Mouse (Mus musculus) embryonic facial prominence, embryonic 15.5 days (tissue): ENCODE measurements at regions not wholly inside any gene's neighbourhood (a gene's known extent, or its start where the extent isn't known, plus 50 kb on each side); places are given as distances from the start of the nearest gene placed in this dataset.
A peak's percentile ranks its signal among the peaks of the same experiment; 100 is the strongest.

ENCODE experiments used
- ATAC-seq: fragments of 200-750 bp; cut with Nextera tagmentation; 2 replicates; pipeline ENCODE4 v1.8.0; 2017; ENCODE audit warnings: low read depth, moderate TSS enrichment; ENCODE audit not compliant: insufficient number of reproducible peaks, low FRiP score, low TSS enrichment
- H3K27ac ChIP-seq: fragments of 300-500 bp; sonication (generic); replicated peaks from 2 replicates; pipeline ENCODE4 v1.5.1; 2015; ENCODE audit warnings: mild to moderate bottlenecking, inconsistent platforms
- H3K27me3 ChIP-seq: fragments of 300-500 bp; sonication (generic); 2 replicates; pipeline ENCODE4 v1.6.1; 2015; ENCODE audit warnings: inconsistent platforms
- H3K36me3 ChIP-seq: fragments of 300-500 bp; sonication (generic); 2 replicates; pipeline ENCODE4 v1.6.1; 2015; ENCODE audit warnings: mild to moderate bottlenecking, inconsistent platforms
- H3K4me1 ChIP-seq: fragments of 300-500 bp; sonication (generic); 2 replicates; pipeline ENCODE4 v1.6.1; 2015; ENCODE audit warnings: inconsistent platforms
- H3K4me2 ChIP-seq: fragments of 300-500 bp; sonication (generic); replicated peaks from 2 replicates; pipeline ENCODE4 v1.6.1; 2015; ENCODE audit warnings: mild to moderate bottlenecking, inconsistent platforms
- H3K4me3 ChIP-seq: fragments of 300-500 bp; sonication (generic); replicated peaks from 2 replicates; pipeline ENCODE4 v1.5.1; 2015; ENCODE audit warnings: mild to moderate bottlenecking, inconsistent platforms
- H3K9ac ChIP-seq: fragments of 300-500 bp; sonication (generic); 2 replicates; pipeline ENCODE4 v1.6.1; 2015; ENCODE audit warnings: inconsistent platforms
- H3K9me3 ChIP-seq: fragments of 300-500 bp; sonication (generic); replicated peaks from 2 replicates; pipeline ENCODE4 v1.6.1; 2016; ENCODE audit warnings: inconsistent platforms
- WGBS: fragments of 180-500 bp; shearing (Covaris S2); methylation state at CpG from one replicate; pipeline ENCODE4 v1.1.7; 2015; 5-methylcytosine and 5-hydroxymethylcytosine counted together

GRCm38 (mm10) chr15:85669652-85670175, 65.1 kb upstream of the Ppara start:
- peak; percentile 3; the same call in 1 of the 2 replicates for ATAC-seq
- Histone ChIP-seq H3K4me2 (peak overlapping the region; percentile 81), H3K9me3 (no peaks in the 10 kb centered on the region), H3K4me1 (peaks cover 40% of the 10 kb centered on the region), H3K27ac (peak overlapping the region; percentile 98), H3K4me3 (peak overlapping the region; percentile 93), H3K36me3 (peaks cover 5% of the 10 kb centered on the region; the same call in 1 of the 2 replicates), H3K27me3 (no peaks in the 10 kb centered on the region), H3K9ac (peak overlapping the region; percentile 99)
- WGBS: 13% methylated on average over 15 of the region's 15 CpGs

GRCm38 (mm10) chr15:85670176-85670788, 64.5 kb upstream of the Ppara start:
- Histone ChIP-seq H3K4me2 (peak overlapping the region; percentile 81), H3K4me1 (peaks cover 43% of the 10 kb centered on the region), H3K9ac (peak overlapping the region; percentile 99), H3K27ac (peak overlapping the region; percentile 98), H3K9me3 (no peaks in the 10 kb centered on the region), H3K27me3 (no peaks in the 10 kb centered on the region), H3K36me3 (peaks cover 5% of the 10 kb centered on the region; the same call in 1 of the 2 replicates), H3K4me3 (peak overlapping the region; percentile 93)
- peak; percentile 78 for ATAC-seq
- under 1% methylated on average over 53 of the region's 64 CpGs for WGBS

GRCm38 (mm10) chr15:85670789-85671700, 63.7 kb upstream of the Ppara start:
- Histone ChIP-seq H3K9me3 (no peaks in the 10 kb centered on the region), H3K27me3 (no peaks in the 10 kb centered on the region), H3K9ac (peak overlapping the region; percentile 99)

GRCm38 (mm10) chr15:85671701-85672191, 63.0 kb upstream of the Ppara start:
- Histone ChIP-seq H3K4me1 (peaks cover 56% of the 10 kb centered on the region), H3K27ac (peak overlapping the region; percentile 98), H3K27me3 (no peaks in the 10 kb centered on the region), H3K4me2 (peak overlapping the region; percentile 81), H3K9ac (peak overlapping the region; percentile 99), H3K36me3 (peaks cover 5% of the 10 kb centered on the region; the same call in 1 of the 2 replicates), H3K9me3 (no peaks in the 10 kb centered on the region), H3K4me3 (peak overlapping the region; percentile 93)
- WGBS: under 1% methylated on average over 50 of the region's 50 CpGs
- ATAC-seq: no peak

More at GRCm38 (mm10) chr15:85670789-85671700, 63.7 kb upstream of the Ppara start:
- peaks cover 5% of the 10 kb centered on the region; the same call in 1 of the 2 replicates for H3K36me3 ChIP-seq
- H3K4me1 ChIP-seq: peaks cover 49% of the 10 kb centered on the region
- H3K4me3 ChIP-seq: peak overlapping the region; percentile 93
- under 1% methylated on average over 72 of the region's 141 CpGs for WGBS
- peak overlapping the region; percentile 98 for H3K27ac ChIP-seq
- peak overlapping the region; percentile 81 for H3K4me2 ChIP-seq
- ATAC-seq: peak; percentile 84

GRCm38 (mm10) chr15:85672376-85672775, 62.4 kb upstream of the Ppara start:
- no peaks in the 10 kb centered on the region for H3K9me3 ChIP-seq
- peaks cover 8% of the 10 kb centered on the region; the same call in 1 of the 2 replicates for H3K36me3 ChIP-seq
- H3K27ac ChIP-seq: peak overlapping the region; percentile 98; the same call in 1 of the 2 replicates
- peak overlapping the region; percentile 93 for H3K4me3 ChIP-seq
- no peak for ATAC-seq
- H3K4me2 ChIP-seq: peak overlapping the region; percentile 81
- H3K4me1 ChIP-seq: peaks cover 59% of the 10 kb centered on the region
- no peaks in the 10 kb centered on the region for H3K27me3 ChIP-seq
- WGBS: 49% methylated on average over 3 of the region's 3 CpGs
- H3K9ac ChIP-seq: peak overlapping the region; percentile 99

- H3K4me3 ChIP-seq: peak overlapping the region; percentile 93
- no peak overlapping the region; the same call in 1 of the 2 replicates for H3K27ac ChIP-seq
- 49% methylated on average over 3 of the region's 3 CpGs for WGBS
- H3K36me3 ChIP-seq: peaks cover 8% of the 10 kb centered on the region; the same call in 1 of the 2 replicates
- peaks cover 59% of the 10 kb centered on the region for H3K4me1 ChIP-seq
- no peaks in the 10 kb centered on the region for H3K9me3 ChIP-seq
- ATAC-seq: no peak
- peak overlapping the region; percentile 99; the same call in 1 of the 2 replicates for H3K9ac ChIP-seq
- no peaks in the 10 kb centered on the region for H3K27me3 ChIP-seq
- peak overlapping the region; percentile 81 for H3K4me2 ChIP-seq
Measured at GRCm38 (mm10) chr15:85672931-85673330, 61.9 kb upstream of the Ppara start.

GRCm38 (mm10) chr15:85673506-85673905, 61.3 kb upstream of the Ppara start:
- 58% methylated on average over 9 of the region's 9 CpGs for WGBS
- Histone ChIP-seq H3K9ac (no peak overlapping the region; the same call in 1 of the 2 replicates), H3K9me3 (no peaks in the 10 kb centered on the region), H3K27me3 (no peaks in the 10 kb centered on the region), H3K27ac (no peak overlapping the region), H3K4me3 (peak overlapping the region; percentile 93), H3K36me3 (peaks cover 8% of the 10 kb centered on the region; the same call in 1 of the 2 replicates), H3K4me1 (peaks cover 65% of the 10 kb centered on the region), H3K4me2 (peak overlapping the region; percentile 81)
- no peak for ATAC-seq

GRCm38 (mm10) chr15:85674191-85674984, 60.4 kb upstream of the Ppara start:
- peak overlapping the region; percentile 21 for H3K9ac ChIP-seq
- no peaks in the 10 kb centered on the region for H3K9me3 ChIP-seq
- H3K27me3 ChIP-seq: no peaks in the 10 kb centered on the region
- 76% methylated on average over 9 of the region's 9 CpGs for WGBS
- peak overlapping the region; percentile 93 for H3K4me3 ChIP-seq
- H3K36me3 ChIP-seq: peaks cover 8% of the 10 kb centered on the region; the same call in 1 of the 2 replicates
- no peak for ATAC-seq
- peaks cover 65% of the 10 kb centered on the region for H3K4me1 ChIP-seq
- peak overlapping the region; percentile 81 for H3K4me2 ChIP-seq
- H3K27ac ChIP-seq: no peak overlapping the region

- H3K36me3 ChIP-seq: peaks cover 8% of the 10 kb centered on the region; the same call in 1 of the 2 replicates
- no peaks in the 10 kb centered on the region for H3K27me3 ChIP-seq
- H3K27ac ChIP-seq: no peak overlapping the region
- no peak overlapping the region; the same call in 1 of the 2 replicates for H3K4me2 ChIP-seq
- H3K4me1 ChIP-seq: peaks cover 61% of the 10 kb centered on the region
- no peaks in the 10 kb centered on the region for H3K9me3 ChIP-seq
- no peak overlapping the region for H3K9ac ChIP-seq
- no peak for ATAC-seq
- WGBS: 87% methylated on average over 7 of the region's 7 CpGs
- no peak overlapping the region for H3K4me3 ChIP-seq
Measured at GRCm38 (mm10) chr15:85675126-85675525, 59.7 kb upstream of the Ppara start.

- Histone ChIP-seq H3K4me1 (peaks cover 64% of the 10 kb centered on the region), H3K27me3 (no peaks in the 10 kb centered on the region), H3K4me2 (no peak overlapping the region; the same call in 1 of the 2 replicates), H3K9ac (no peak overlapping the region), H3K4me3 (no peak overlapping the region), H3K9me3 (no peaks in the 10 kb centered on the region), H3K27ac (no peak overlapping the region), H3K36me3 (peaks cover 8% of the 10 kb centered on the region; the same call in 1 of the 2 replicates)
- WGBS: 77% methylated on average over 5 of the region's 5 CpGs
- ATAC-seq: no peak
Measured at GRCm38 (mm10) chr15:85675736-85676135, 59.0 kb upstream of the Ppara start.
